Mouse (Mus musculus): ENCODE measurements around the gene Prr15. TPM values are rescaled to one million over a fixed set of nuclear protein-coding genes. Genes with fewer than 3 reads are reported as not detected.
A peak's percentile ranks its signal among the peaks of the same experiment; 100 is the strongest.

The Prr15 gene
- polyA plus RNA-seq (2015; fragmentation: Nextera tagmentation; extraction: Ambion mirVana): 0.92 and 1.1 TPM in 2 replicates

DNA sequence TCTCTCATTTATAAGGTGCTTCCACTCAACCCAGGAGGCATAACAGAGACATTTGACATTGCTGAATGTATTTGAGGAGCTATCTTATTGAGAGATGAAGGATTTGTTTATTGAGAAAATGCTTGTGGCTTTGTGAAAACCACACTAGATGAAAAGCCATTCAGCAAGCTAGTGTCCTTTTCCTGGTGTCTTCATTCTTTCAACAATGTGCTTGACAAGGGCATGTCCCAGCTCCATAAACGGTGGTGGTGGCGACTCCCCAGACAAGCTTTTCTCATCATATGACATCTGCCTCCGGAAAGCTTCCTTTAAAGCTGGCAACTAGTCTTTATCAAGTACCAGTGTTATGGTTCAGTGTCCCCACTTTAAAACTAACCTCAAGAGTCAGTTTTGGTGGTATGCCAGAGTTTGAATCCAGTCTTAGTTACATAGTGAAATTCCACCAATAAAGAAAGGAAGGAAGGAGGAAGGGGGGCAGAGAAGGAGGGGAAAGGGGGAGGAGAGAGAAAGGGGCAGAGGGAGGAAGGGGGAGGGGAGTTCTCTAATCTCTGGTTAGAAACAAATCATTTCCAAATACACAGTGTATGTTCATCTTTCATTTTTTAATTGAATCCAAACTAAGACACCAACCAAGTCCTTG lies at the start of gene Prr15:
Prr15 (plus strand) TSS at position 590 of the 640 bp plus-strand sequence.
- peak within 1 kb of the TSS; percentile 68; the same call in 1 of the 2 replicates for H3K9ac ChIP-seq
- H3K27ac ChIP-seq: no peak within 1 kb of the TSS
- peaks cover 72% of the 10 kb centered on the region for H3K27me3 ChIP-seq
- peak within 1 kb of the TSS; percentile 98 for H3K4me2 ChIP-seq
- WGBS: 80% methylated on average over 3 of the region's 3 CpGs
- peak within 1 kb of the TSS; percentile 49 for H3K4me3 ChIP-seq
- H3K36me3 ChIP-seq: no peaks in the 10 kb centered on the region
- H3K9me3 ChIP-seq: no peaks in the 10 kb centered on the region
- no peak for ATAC-seq (ENCODE audit: low FRiP score)
- peaks cover 21% of the 10 kb centered on the region for H3K4me1 ChIP-seq (replicated peaks)

DNA sequence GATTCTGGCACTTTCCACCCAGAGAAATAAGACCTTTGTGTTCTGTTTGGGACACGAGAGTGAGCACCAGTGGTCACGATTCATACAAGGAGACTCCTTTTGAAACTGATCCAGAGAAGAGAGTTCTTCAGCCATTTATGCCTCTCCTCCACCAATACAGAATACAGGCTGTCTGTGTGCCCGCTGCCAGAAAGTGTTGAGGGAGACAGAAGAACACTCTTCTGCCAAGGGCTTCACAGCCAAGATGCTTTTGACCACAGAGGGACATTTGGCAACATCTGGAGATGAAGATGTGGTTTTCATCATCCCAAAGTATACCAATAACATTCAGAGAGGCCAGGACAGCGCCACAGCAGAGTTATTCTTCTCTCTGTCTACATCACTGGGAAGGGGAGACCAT lies 48.4 kb upstream of the Prr15 start:
- no peaks in the 10 kb centered on the region for H3K27me3 ChIP-seq
- no peak overlapping the region for H3K27ac ChIP-seq
- ATAC-seq (ENCODE audit: low FRiP score): no peak
- no peak overlapping the region for H3K4me3 ChIP-seq
- no peak overlapping the region for H3K9ac ChIP-seq
- no peak overlapping the region for H3K4me2 ChIP-seq
- peaks cover 28% of the 10 kb centered on the region for H3K4me1 ChIP-seq (replicated peaks)
- H3K9me3 ChIP-seq: no peaks in the 10 kb centered on the region
- 87% methylated on average over 4 of the region's 4 CpGs for WGBS
- H3K36me3 ChIP-seq: no peaks in the 10 kb centered on the region

DNA sequence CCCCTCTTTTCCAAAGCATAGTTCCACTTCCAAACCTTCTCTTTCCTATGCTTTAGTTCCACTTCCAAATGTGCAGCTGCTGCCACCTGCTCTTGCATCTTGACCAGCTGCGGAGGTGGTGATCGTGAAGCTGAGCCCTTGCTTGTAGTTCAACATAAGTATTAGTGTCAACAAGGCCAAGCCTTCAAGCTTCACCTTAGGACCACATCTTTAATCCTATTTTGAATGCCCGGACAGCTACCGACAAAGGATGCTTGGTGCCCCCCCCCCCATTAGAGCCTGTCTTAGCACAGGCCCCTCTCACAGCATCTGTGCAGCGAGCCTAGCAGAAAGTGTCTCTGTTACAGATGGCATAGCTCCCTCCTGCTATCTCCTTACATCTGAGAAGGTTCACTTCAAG lies 47.8 kb upstream of the Prr15 start:
- Histone ChIP-seq H3K9ac (no peak overlapping the region), H3K4me2 (no peak overlapping the region), H3K27ac (no peak overlapping the region), H3K4me3 (no peak overlapping the region), H3K36me3 (no peaks in the 10 kb centered on the region), H3K27me3 (no peaks in the 10 kb centered on the region), H3K9me3 (no peaks in the 10 kb centered on the region), H3K4me1 (replicated peaks) (peaks cover 22% of the 10 kb centered on the region)
- no peak for ATAC-seq (ENCODE audit: low FRiP score)
- WGBS: 55% methylated on average over 5 of the region's 5 CpGs

DNA sequence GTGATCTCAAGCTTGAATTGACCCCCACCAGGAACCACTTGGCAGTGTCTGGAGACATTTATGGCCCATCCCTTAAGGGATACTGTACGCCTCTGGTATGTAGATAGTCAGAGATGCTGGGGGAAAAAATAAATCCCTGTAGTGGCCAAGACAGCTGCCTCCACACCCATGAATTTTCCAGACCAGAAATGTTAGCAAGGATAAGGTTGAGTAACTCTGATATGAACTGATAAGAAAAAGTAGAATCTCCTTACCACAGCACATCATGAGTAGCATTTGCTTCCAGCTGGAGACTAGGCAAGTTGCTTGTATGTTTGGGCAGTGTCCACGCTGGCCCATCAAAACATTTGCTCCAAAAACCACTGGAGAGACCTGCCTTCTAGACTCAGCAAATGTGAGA lies 47.0 kb upstream of the Prr15 start:
- H3K9ac ChIP-seq: no peak overlapping the region
- H3K27ac ChIP-seq: no peak overlapping the region
- no peak for ATAC-seq (ENCODE audit: low FRiP score)
- 74% methylated on average over 2 of the region's 2 CpGs for WGBS
- no peak overlapping the region for H3K4me2 ChIP-seq
- no peaks in the 10 kb centered on the region for H3K36me3 ChIP-seq
- no peaks in the 10 kb centered on the region for H3K9me3 ChIP-seq
- peaks cover 15% of the 10 kb centered on the region; the same call in 1 of the 2 replicates for H3K4me1 ChIP-seq (replicated peaks)
- no peak overlapping the region for H3K4me3 ChIP-seq
- H3K27me3 ChIP-seq: no peaks in the 10 kb centered on the region

DNA sequence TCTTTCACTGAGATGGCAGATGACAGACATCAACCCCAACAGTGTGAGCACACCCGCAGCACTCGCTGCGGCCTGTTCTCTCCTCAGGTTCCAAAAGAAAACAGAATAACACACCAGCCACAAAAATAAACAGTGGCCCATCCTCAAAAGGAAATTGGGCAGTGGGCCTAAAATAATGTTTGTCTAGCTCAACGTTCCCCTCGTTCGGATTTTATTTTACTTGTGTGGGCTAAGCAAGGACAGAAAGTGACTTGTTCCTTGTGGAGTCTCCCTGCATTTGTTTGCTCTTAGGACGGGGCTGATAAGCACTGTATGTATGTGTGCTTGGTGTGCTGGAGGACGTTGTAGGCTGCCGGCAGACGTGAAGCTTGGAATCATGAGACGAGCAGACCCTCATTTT lies 46.2 kb upstream of the Prr15 start:
- WGBS: 81% methylated on average over 11 of the region's 11 CpGs
- Histone ChIP-seq H3K9me3 (no peaks in the 10 kb centered on the region), H3K4me3 (no peak overlapping the region), H3K9ac (no peak overlapping the region), H3K27ac (no peak overlapping the region), H3K36me3 (no peaks in the 10 kb centered on the region), H3K4me2 (no peak overlapping the region), H3K4me1 (replicated peaks) (peaks cover 12% of the 10 kb centered on the region; the same call in 1 of the 2 replicates), H3K27me3 (no peaks in the 10 kb centered on the region)
- no peak for ATAC-seq (ENCODE audit: low FRiP score)

DNA sequence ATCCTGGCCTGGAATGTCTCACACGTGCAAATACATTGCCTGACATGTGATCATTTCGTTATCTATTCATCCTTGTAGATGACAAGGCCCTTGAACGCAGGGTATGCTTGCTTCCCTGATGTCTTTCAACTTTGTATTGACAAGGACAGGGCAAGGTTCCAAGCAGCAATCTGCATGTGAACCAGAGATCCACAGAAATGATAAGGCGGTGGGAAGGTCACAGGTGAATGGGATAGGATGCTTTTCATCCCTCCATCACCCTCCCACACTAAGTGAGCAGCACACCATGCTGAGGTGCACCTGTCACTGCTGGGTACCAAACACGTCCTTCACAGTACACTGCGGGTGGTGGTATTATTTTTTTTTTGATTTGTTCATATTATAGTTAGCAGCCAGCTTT lies 45.4 kb upstream of the Prr15 start:
- Histone ChIP-seq H3K4me1 (replicated peaks) (peaks cover 12% of the 10 kb centered on the region; the same call in 1 of the 2 replicates), H3K27me3 (no peaks in the 10 kb centered on the region), H3K4me3 (no peak overlapping the region), H3K9me3 (no peaks in the 10 kb centered on the region), H3K9ac (no peak overlapping the region), H3K4me2 (no peak overlapping the region), H3K27ac (no peak overlapping the region), H3K36me3 (no peaks in the 10 kb centered on the region)
- WGBS: 83% methylated on average over 6 of the region's 6 CpGs
- no peak for ATAC-seq (ENCODE audit: low FRiP score)

DNA sequence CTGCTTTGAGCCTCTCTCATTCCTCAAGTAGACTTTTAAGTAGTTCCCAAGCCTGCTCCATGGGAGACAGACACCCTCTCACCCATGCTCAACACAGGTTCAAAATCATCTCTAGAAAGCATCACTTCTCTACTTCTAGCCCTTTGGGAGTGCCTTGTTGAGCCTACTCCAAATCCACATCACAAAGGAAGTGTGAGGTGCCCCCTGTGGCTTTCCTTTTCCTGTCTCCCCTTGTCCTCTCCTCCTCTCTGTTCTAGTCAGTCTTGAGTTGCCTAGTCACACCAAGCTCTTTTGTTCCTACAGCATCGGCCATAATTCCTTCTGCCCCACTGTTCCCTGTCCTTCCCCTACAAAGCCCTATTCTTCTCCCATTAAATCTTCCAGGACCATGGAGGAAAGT lies 42.3 kb upstream of the Prr15 start:
- 30% methylated on average over 1 of the region's 1 CpGs for WGBS
- Histone ChIP-seq H3K4me2 (no peak overlapping the region), H3K4me3 (no peak overlapping the region), H3K27me3 (no peaks in the 10 kb centered on the region), H3K27ac (no peak overlapping the region), H3K9ac (no peak overlapping the region), H3K4me1 (replicated peaks) (peaks cover 5% of the 10 kb centered on the region; the same call in 1 of the 2 replicates), H3K9me3 (no peaks in the 10 kb centered on the region), H3K36me3 (no peaks in the 10 kb centered on the region)
- no peak for ATAC-seq (ENCODE audit: low FRiP score)

DNA sequence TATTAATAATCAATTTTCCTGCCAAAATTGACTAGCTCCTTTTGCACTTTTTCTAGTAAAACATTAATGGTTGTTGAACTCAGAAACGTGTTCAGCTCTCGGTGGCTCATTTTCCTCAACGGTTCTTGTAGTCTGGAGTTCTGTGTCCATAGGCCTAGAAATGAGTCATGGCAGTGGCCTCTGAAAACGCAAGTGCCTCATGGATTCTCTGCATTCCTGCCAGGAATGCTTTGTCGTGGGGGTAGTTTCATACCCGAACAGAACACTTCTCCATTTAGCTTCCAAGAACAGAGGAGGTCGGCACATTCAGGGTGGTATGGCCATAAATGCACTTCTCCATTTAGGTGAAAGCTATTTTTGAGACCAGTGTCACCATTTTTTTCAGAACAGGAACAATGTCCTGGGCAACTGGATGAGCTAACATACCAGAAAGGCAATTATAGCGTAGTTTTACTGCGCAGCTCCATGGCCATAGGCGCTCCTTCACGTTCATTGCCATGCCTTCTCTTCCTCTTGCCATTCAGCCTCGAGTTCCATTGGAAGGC lies 41.4 kb upstream of the Prr15 start:
- 89% methylated on average over 12 of the region's 12 CpGs for WGBS
- H3K27me3 ChIP-seq: no peaks in the 10 kb centered on the region
- no peak overlapping the region for H3K4me3 ChIP-seq
- H3K9ac ChIP-seq: no peak overlapping the region
- no peaks in the 10 kb centered on the region for H3K9me3 ChIP-seq
- H3K4me1 ChIP-seq (replicated peaks): 0 out of 2 replicates have a peak, but pooled peaks cover 5% of the 10 kb centered on the region
- no peaks in the 10 kb centered on the region for H3K36me3 ChIP-seq
- H3K4me2 ChIP-seq: no peak overlapping the region
- H3K27ac ChIP-seq: no peak overlapping the region
- ATAC-seq (ENCODE audit: low FRiP score): no peak

DNA sequence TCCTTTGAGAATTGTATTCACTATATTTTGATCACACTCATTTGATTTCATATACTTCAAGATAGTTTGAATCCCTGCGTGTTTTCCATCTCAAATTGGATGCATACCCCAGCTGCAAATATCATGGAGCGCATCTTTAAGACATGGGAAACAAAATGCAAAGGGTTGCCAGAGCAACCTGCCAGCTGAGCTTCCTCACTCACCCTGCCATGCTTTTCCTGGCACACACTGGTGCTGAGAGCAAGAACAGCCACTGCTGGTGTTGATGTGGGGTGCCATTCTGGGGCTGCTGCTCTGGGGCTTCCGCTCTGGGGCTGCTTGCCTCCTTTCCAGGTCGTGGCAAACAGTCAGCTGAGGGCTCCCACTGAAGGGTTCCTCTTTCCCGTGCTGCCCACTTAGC lies 38.8 kb upstream of the Prr15 start:
- no peaks in the 10 kb centered on the region for H3K27me3 ChIP-seq
- no peaks in the 10 kb centered on the region for H3K9me3 ChIP-seq
- H3K9ac ChIP-seq: no peak overlapping the region
- 0 out of 2 replicates have a peak, but pooled peaks cover 5% of the 10 kb centered on the region for H3K4me1 ChIP-seq (replicated peaks)
- no peak overlapping the region for H3K27ac ChIP-seq
- no peak overlapping the region for H3K4me3 ChIP-seq
- no peak overlapping the region for H3K4me2 ChIP-seq
- H3K36me3 ChIP-seq: no peaks in the 10 kb centered on the region
- 81% methylated on average over 5 of the region's 5 CpGs for WGBS
- no peak for ATAC-seq (ENCODE audit: low FRiP score)

DNA sequence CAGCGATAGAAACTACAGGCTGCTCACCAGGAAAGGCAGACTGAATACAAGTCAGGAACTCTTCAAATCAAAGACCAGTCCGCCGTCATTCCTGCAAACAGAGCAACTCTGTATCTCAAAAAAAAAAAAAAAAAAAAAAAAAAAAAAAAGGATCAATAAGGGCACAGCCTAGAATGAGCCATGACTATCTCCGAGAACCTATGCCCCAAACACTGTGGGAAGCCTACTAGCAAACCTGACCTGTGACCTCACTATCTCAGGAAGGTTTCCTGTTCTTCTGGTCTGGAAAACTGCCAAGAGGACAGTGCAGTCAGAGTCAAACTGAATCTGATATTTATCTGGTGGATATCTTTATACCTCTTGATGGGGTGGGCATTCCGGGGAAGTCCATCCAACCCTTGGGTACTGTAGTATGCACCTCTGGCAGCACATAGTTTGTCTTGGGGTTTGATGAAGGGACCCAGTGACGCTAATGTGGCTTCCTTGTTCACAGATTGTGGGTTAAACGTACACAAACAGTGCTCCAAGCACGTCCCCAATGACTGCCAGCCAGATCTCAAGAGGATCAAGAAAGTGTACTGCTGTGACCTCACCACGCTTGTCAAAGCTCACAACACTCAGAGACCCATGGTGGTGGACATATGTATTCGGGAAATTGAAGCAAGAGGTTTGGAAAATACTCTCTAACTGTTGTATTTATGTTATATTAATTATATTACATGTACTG lies 35.7 kb upstream of the Prr15 start:
- ATAC-seq (ENCODE audit: low FRiP score): no peak
- H3K36me3 ChIP-seq: peaks cover 4% of the 10 kb centered on the region
- H3K4me3 ChIP-seq: no peak overlapping the region
- H3K27me3 ChIP-seq: no peaks in the 10 kb centered on the region
- H3K4me1 ChIP-seq (replicated peaks): 0 out of 2 replicates have a peak, but pooled peaks cover 5% of the 10 kb centered on the region
- no peak overlapping the region for H3K4me2 ChIP-seq
- H3K27ac ChIP-seq: no peak overlapping the region
- H3K9ac ChIP-seq: no peak overlapping the region
- H3K9me3 ChIP-seq: no peaks in the 10 kb centered on the region
- 75% methylated on average over 10 of the region's 10 CpGs for WGBS

DNA sequence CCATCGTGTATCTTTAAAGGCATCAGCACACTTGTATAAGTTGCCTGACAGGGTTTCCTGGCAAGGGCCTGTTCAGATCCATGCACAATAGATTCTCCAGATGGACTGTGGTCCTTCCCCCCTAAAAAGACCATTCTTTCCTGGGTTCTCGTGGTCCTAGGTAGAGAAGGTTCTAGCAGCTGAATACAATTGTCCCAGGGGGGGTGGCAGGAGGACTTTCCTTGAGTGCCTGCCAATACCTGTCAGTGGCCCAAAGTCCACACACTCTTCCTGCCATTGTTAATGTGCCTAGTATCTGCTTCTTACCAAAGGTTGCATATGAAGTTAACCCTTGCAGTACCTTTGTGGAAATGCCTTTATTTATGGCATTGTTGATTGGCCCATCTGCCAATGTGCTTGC lies 28.4 kb upstream of the Prr15 start:
- Histone ChIP-seq H3K4me2 (no peak overlapping the region), H3K9ac (no peak overlapping the region), H3K36me3 (peaks cover 31% of the 10 kb centered on the region), H3K4me3 (no peak overlapping the region), H3K27ac (no peak overlapping the region), H3K9me3 (no peaks in the 10 kb centered on the region), H3K4me1 (replicated peaks) (peaks cover 7% of the 10 kb centered on the region), H3K27me3 (no peaks in the 10 kb centered on the region)
- 86% methylated on average over 2 of the region's 2 CpGs for WGBS
- no peak for ATAC-seq (ENCODE audit: low FRiP score)

DNA sequence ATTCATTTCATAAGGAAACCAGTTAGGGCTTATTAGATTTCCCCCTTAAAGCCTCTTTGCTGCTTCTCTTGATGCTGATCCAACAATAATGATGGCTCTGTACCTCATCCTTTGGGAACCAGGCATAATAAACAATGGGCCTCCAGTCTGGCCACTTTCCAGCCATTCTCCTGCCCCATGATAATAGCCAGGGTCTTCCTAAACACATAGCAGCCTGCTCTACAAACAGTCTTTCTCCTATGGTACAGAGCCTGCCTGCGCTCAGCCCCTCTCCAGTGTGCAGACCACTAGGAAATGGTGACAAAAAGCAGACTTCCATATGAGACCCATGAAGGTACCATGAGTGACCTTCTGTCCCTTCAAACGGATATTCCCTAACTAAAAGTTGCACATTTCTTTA lies 26.2 kb upstream of the Prr15 start:
- Histone ChIP-seq H3K4me3 (no peak overlapping the region), H3K4me2 (no peak overlapping the region), H3K9ac (no peak overlapping the region), H3K27me3 (no peaks in the 10 kb centered on the region), H3K36me3 (peaks cover 27% of the 10 kb centered on the region), H3K4me1 (replicated peaks) (peaks cover 7% of the 10 kb centered on the region), H3K9me3 (no peaks in the 10 kb centered on the region), H3K27ac (no peak overlapping the region)
- no peak for ATAC-seq (ENCODE audit: low FRiP score)
- 88% methylated on average over 2 of the region's 2 CpGs for WGBS
